Mouse (Mus musculus): ENCODE measurements at regions not wholly inside any gene's neighbourhood (a gene's known extent, or its start where the extent isn't known, plus 50 kb on each side); places are given as distances from the start of the nearest gene placed in this dataset.

- TF ChIP-seq CTCF (IDR thresholded peaks at IDR 0.05; ENCODE audit: borderline replicate concordance, control insufficient read depth, extremely low read depth, insufficient read depth, low read length, poor library complexity) (no peak), POLR2A (IDR thresholded peaks at IDR 0.05; ENCODE audit: control insufficient read depth, extremely low read depth, insufficient read depth, low read length, poor library complexity) (no peak)
Observed at GRCm38 (mm10) chr3:151332317-151332687, 105.4 kb upstream of the Adgrl4 start.
